Mouse (Mus musculus): ENCODE measurements around the gene Wee2. TPM values are rescaled to one million over a fixed set of nuclear protein-coding genes. Genes with fewer than 3 reads are reported as not detected.

The Wee2 gene
- total RNA-seq, 2 experiments from 2014 or later, result not detected

- peak; percentile 42 to 45 for DNase-seq (ENCODE audit: extremely low spot score in 1 of 2, low spot score in 1 of 2)
Observed at GRCm38 (mm10) chr6:40435151-40436046, 3.5 kb upstream of the Wee2 start.

- DNase-seq (ENCODE audit: extremely low spot score in 1 of 2, low spot score in 1 of 2), result peak; percentile 72 to 83
Observed at GRCm38 (mm10) chr6:40436047-40436483, 2.8 kb upstream of the Wee2 start, which contains the start of gene E330009J07Rik. Gene E330009J07Rik, minus strand, starts transcription at chr6:40436135.

GRCm38 (mm10) chr6:40439731-40440130, 843 bp downstream of the Wee2 start:
- no peak for DNase-seq (ENCODE audit: extremely low spot score in 1 of 2, low spot score in 1 of 2)

GRCm38 (mm10) chr6:40441276-40441675, 2.4 kb downstream of the Wee2 start:
- DNase-seq (ENCODE audit: extremely low spot score in 1 of 2, low spot score in 1 of 2), result no peak

GRCm38 (mm10) chr6:40441755-40442154, 2.9 kb downstream of the Wee2 start:
- DNase-seq (ENCODE audit: extremely low spot score in 1 of 2, low spot score in 1 of 2), result no peak

- DNase-seq (ENCODE audit: extremely low spot score in 1 of 2, low spot score in 1 of 2), result no peak
Observed at GRCm38 (mm10) chr6:40443281-40443928, 4.5 kb downstream of the Wee2 start.

GRCm38 (mm10) chr6:40448626-40449025, 9.7 kb downstream of the Wee2 start:
- no peak for DNase-seq (ENCODE audit: extremely low spot score in 1 of 2, low spot score in 1 of 2)

- DNase-seq (ENCODE audit: extremely low spot score in 1 of 2, low spot score in 1 of 2), result no peak
Observed at GRCm38 (mm10) chr6:40454436-40455041, 15.7 kb downstream of the Wee2 start.

- DNase-seq (ENCODE audit: extremely low spot score in 1 of 2, low spot score in 1 of 2), result no peak
Observed at GRCm38 (mm10) chr6:40465710-40466109, 26.8 kb downstream of the Wee2 start.

- peak; percentile 80 to 83 for DNase-seq (ENCODE audit: extremely low spot score in 1 of 2, low spot score in 1 of 2)
Observed at GRCm38 (mm10) chr6:40470916-40471719, 32.2 kb downstream of the Wee2 start, which contains the start of gene Ssbp1. Gene Ssbp1, plus strand, starts transcription at chr6:40471352.

- DNase-seq (ENCODE audit: extremely low spot score in 1 of 2, low spot score in 1 of 2), result no peak
Observed at GRCm38 (mm10) chr6:40471720-40472010, 32.8 kb downstream of the Wee2 start.

GRCm38 (mm10) chr6:40476132-40476531, 37.2 kb downstream of the Wee2 start:
- DNase-seq (ENCODE audit: extremely low spot score in 1 of 2, low spot score in 1 of 2), result no peak

- DNase-seq (ENCODE audit: extremely low spot score in 1 of 2, low spot score in 1 of 2), result no peak
Observed at GRCm38 (mm10) chr6:40479705-40480104, 40.8 kb downstream of the Wee2 start.

GRCm38 (mm10) chr6:40482318-40482717, 43.4 kb downstream of the Wee2 start:
- no peak for DNase-seq (ENCODE audit: extremely low spot score in 1 of 2, low spot score in 1 of 2)

GRCm38 (mm10) chr6:40490933-40491332, 52.0 kb downstream of the Wee2 start, which contains the start of gene Tas2r137:
Gene Tas2r137, plus strand, starts transcription at chr6:40491233.
- no peak for DNase-seq (ENCODE audit: extremely low spot score in 1 of 2, low spot score in 1 of 2)

- DNase-seq (ENCODE audit: extremely low spot score in 1 of 2, low spot score in 1 of 2), result no peak
Observed at GRCm38 (mm10) chr6:40493229-40493628, 54.3 kb downstream of the Wee2 start, which contains the start of gene Tas2r108. Gene Tas2r108, plus strand, starts transcription at chr6:40493529.

Data from layer of hippocampus, postnatal 25 days (tissue).